Mouse (Mus musculus): ENCODE results near the gene Capg. TPM values are rescaled to one million over a fixed set of nuclear protein-coding genes. Genes with fewer than 3 reads are reported as not detected.

The Capg gene
- polyA plus RNA-seq, 1 experiment from 2014 or later, result 98.6 TPM

DNA sequence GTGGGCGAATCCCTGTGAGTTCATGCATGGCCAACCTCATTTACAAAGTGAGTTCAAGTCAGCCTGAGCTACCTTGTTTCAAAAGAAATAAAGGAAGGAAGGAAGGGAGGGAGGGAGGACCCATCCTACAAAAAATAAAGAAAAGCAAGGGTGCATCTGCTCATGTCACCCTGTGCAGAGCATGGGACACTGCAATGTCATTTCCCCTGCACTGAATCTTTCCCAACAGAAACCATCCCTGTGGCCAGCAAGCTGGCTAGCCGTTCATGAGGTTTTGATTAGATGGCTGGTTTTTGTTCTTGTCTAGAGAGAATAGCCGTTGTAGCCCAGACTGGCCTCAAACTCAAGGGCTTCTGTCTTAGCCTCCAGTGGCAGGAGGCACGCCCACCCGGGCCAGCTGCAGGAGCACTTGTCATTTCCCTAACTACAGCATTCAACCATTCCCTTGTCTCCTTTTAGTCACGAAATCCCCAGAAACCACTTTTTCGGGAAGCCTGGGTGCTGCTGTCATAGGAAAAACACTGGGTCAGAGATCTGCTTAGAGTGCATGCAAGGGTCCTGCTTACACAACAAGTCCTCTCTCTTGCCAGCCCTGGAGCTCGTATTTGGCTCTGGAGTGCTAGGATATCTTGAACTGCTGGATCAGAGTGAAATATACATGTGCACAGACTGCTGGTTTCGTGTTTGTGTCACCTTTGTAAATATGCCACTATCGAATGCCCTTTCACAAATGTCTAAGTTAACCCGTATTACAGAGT, 37.6 kb downstream of the Capg start:
- 0 out of 2 replicates have a peak, but pooled peaks cover 3% of the 10 kb centered on the region for H3K36me3 ChIP-seq
- H3K27ac ChIP-seq, result no peak overlapping the region
- no peak overlapping the region for H3K4me3 ChIP-seq (replicated peaks)
- H3K9ac ChIP-seq, result no peak overlapping the region
- no peaks in the 10 kb centered on the region for H3K9me3 ChIP-seq
- WGBS, result 80% methylated on average over 11 of the region's 11 CpGs
- no peaks in the 10 kb centered on the region for H3K4me1 ChIP-seq
- no peaks in the 10 kb centered on the region for H3K27me3 ChIP-seq (replicated peaks)
- no peak for ATAC-seq (ENCODE audit: insufficient read depth, low FRiP score, low read depth)
- H3K4me2 ChIP-seq, result no peak overlapping the region

DNA sequence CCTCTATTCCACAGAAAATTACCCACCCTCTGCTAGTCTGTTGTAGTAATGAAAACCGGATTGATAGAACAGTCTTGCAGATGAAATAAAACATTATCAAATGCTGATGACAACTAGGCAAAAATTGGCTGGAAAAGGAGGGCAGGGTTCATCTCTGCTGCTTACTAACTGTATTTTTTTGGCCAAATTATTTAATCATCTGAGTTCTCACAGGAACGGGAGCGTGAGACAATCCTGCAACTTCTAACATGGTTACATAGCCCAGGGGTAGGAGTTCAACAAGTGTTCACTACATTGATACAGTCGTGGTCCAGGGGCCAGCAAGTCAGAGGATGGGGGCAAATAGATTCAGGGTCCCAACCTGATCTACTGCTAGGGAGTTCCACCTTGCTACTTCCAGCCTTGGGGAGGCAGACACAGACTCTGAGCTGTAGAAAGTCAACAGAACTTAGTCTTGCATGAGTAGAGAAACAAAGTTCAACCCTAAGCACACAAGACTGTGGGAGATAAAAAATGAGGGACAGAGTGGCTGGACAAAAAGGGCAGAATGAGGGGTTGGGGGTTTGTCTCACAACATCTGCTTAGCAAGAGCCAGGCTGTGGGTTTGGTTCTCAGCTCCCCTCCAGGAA, 39.1 kb downstream of the Capg start:
- H3K9me3 ChIP-seq, result no peaks in the 10 kb centered on the region
- no peaks in the 10 kb centered on the region for H3K27me3 ChIP-seq (replicated peaks)
- no peak overlapping the region for H3K27ac ChIP-seq
- H3K4me1 ChIP-seq, result no peaks in the 10 kb centered on the region
- ATAC-seq (ENCODE audit: insufficient read depth, low FRiP score, low read depth), result no peak
- WGBS, result 85% methylated on average over 4 of the region's 4 CpGs
- H3K4me2 ChIP-seq, result no peak overlapping the region
- no peak overlapping the region for H3K9ac ChIP-seq
- H3K36me3 ChIP-seq, result 0 out of 2 replicates have a peak, but pooled peaks cover 3% of the 10 kb centered on the region
- no peak overlapping the region for H3K4me3 ChIP-seq (replicated peaks)

GRCm38 (mm10) chr6:72584154-72584553, 40.0 kb downstream of the Capg start:
- 69% methylated on average over 11 of the region's 11 CpGs for WGBS
- Histone ChIP-seq H3K9ac (no peak overlapping the region), H3K4me1 (no peaks in the 10 kb centered on the region), H3K36me3 (0 out of 2 replicates have a peak, but pooled peaks cover 3% of the 10 kb centered on the region), H3K27me3 (replicated peaks) (no peaks in the 10 kb centered on the region), H3K4me2 (no peak overlapping the region), H3K27ac (no peak overlapping the region), H3K9me3 (no peaks in the 10 kb centered on the region), H3K4me3 (replicated peaks) (no peak overlapping the region)
- peak; percentile 39; the same call in 1 of the 2 replicates for ATAC-seq (ENCODE audit: insufficient read depth, low FRiP score, low read depth)

DNA sequence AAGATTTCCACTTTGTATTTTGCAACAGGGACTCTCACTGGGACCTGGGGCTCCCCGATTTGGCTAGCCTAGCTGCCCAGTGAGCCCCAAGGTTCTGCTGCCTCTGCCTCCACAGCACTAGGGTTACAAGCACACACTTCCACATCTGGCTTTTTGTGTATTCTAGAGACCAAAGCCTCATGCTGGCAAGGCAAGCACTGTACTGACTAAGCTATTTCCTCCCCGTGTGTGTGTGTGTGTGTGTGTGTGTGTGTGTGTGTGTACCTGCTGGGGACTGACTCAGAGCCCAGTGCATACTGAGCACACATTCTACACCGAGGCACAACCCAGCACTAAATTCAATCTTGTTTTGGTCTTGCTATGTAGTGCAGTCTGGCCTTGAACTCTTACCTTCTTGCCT, 42.5 kb downstream of the Capg start:
- Histone ChIP-seq H3K27ac (no peak overlapping the region), H3K4me1 (no peaks in the 10 kb centered on the region), H3K4me3 (replicated peaks) (no peak overlapping the region), H3K9ac (no peak overlapping the region), H3K36me3 (no peaks in the 10 kb centered on the region), H3K4me2 (no peak overlapping the region), H3K9me3 (no peaks in the 10 kb centered on the region), H3K27me3 (replicated peaks) (no peaks in the 10 kb centered on the region)
- WGBS, result 68% methylated on average over 3 of the region's 3 CpGs
- ATAC-seq (ENCODE audit: insufficient read depth, low FRiP score, low read depth), result no peak

DNA sequence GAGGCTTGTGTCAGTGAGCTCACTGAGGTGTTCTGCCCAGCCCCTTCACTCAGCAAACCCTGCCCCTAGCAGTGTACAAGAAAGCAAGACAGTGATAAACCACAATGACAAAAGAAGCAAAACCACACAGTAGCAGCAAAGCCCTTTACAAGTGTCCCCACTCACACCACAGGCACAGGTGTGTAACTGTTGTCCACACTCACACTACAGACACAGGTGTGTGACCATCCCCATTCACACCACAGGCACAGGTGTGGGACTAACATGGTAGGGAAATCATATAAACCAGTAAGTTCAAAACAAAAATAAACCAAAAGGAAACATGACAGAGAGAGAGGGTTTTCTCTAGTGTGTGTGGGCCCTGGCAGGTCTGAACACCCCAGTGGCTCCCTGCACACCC, 44.1 kb downstream of the Capg start:
- H3K27ac ChIP-seq, result no peak overlapping the region
- H3K4me2 ChIP-seq, result no peak overlapping the region
- no peaks in the 10 kb centered on the region for H3K36me3 ChIP-seq
- no peaks in the 10 kb centered on the region for H3K27me3 ChIP-seq (replicated peaks)
- H3K9me3 ChIP-seq, result no peaks in the 10 kb centered on the region
- H3K4me1 ChIP-seq, result no peaks in the 10 kb centered on the region
- H3K9ac ChIP-seq, result no peak overlapping the region
- ATAC-seq (ENCODE audit: insufficient read depth, low FRiP score, low read depth), result no peak
- no peak overlapping the region for H3K4me3 ChIP-seq (replicated peaks)

GRCm38 (mm10) chr6:72590111-72590510, 45.9 kb downstream of the Capg start:
- H3K36me3 ChIP-seq, result no peaks in the 10 kb centered on the region

GRCm38 (mm10) chr6:72593011-72593803, 49.0 kb downstream of the Capg start:
- Histone ChIP-seq H3K9me3 (no peaks in the 10 kb centered on the region), H3K27me3 (replicated peaks) (no peaks in the 10 kb centered on the region), H3K4me3 (replicated peaks) (no peak overlapping the region), H3K4me2 (no peak overlapping the region), H3K36me3 (no peaks in the 10 kb centered on the region), H3K27ac (no peak overlapping the region), H3K4me1 (peaks cover 6% of the 10 kb centered on the region), H3K9ac (no peak overlapping the region)
- 79% methylated on average over 6 of the region's 6 CpGs for WGBS
- no peak for ATAC-seq (ENCODE audit: insufficient read depth, low FRiP score, low read depth)

More at GRCm38 (mm10) chr6:72590111-72590510, 45.9 kb downstream of the Capg start:
- Histone ChIP-seq H3K9ac (no peak overlapping the region), H3K27me3 (replicated peaks) (no peaks in the 10 kb centered on the region), H3K9me3 (no peaks in the 10 kb centered on the region), H3K4me2 (no peak overlapping the region), H3K4me3 (replicated peaks) (no peak overlapping the region), H3K4me1 (no peaks in the 10 kb centered on the region), H3K27ac (no peak overlapping the region)
- no peak for ATAC-seq (ENCODE audit: insufficient read depth, low FRiP score, low read depth)

DNA sequence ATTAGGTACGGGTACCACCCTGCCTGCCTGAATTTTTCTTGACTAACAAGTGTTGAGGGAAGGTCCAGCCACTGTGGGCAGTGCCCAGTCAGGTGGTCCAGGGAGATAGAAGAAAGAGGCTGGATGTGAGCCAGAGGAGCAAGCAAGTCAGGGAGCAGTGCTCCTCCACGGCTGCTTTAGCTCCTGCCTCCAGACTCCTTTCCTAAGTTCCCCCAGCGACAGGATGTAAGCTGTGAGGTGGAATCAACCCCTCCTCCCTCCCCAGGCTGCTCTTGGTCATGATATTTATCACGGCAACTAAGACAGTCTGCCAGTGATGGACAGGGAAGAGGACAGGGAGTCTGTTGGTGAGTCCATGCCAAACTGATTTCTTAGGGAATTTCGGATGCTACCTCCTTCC, 49.7 kb downstream of the Capg start:
- Histone ChIP-seq H3K9ac (no peak overlapping the region), H3K4me1 (peaks cover 6% of the 10 kb centered on the region), H3K9me3 (no peaks in the 10 kb centered on the region), H3K27ac (no peak overlapping the region), H3K4me2 (no peak overlapping the region), H3K27me3 (replicated peaks) (no peaks in the 10 kb centered on the region), H3K36me3 (no peaks in the 10 kb centered on the region), H3K4me3 (replicated peaks) (no peak overlapping the region)
- WGBS, result 57% methylated on average over 5 of the region's 5 CpGs
- no peak for ATAC-seq (ENCODE audit: insufficient read depth, low FRiP score, low read depth)

DNA sequence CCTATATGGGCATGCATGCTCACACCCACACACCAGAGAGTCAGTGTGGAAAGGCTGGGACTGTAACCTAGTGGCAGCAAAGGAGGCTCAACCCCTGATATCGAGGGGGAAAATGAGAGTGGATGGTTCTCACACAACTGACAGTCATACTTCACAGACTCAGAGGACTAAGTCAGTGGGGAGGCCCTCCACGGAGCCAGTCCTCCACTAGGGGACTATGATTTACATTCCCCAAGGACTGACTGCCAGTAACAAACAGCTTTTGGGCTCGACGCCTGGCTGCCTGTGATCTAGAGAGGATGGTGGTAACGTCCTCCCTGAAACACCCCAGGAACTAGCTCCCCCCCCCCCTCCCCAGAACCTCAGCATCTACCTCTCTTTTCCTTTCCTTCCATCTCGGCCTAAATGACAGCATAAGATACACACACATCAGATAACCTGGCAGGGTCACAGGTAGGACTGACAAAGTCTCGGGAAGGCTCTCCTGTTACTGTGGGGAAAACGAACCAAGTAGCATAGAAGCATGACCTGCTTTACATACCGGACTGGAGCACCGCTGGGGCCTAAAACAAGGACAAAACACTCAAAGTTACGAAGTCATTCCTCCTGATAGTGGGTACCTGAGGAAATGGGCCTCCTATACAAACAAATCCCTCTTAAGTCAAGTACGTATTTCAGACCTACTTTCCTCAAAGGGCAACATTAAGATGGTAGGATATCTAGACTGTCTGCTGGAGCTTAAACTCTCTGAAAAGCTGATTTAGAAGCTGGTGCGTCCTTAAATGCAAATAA, 53.1 kb downstream of the Capg start:
- H3K27me3 ChIP-seq (replicated peaks), result no peaks in the 10 kb centered on the region
- H3K4me3 ChIP-seq (replicated peaks), result peak overlapping the region; percentile 71
- H3K4me1 ChIP-seq, result peaks cover 6% of the 10 kb centered on the region
- WGBS, result 26% methylated on average over 13 of the region's 13 CpGs
- H3K9me3 ChIP-seq, result no peaks in the 10 kb centered on the region
- H3K4me2 ChIP-seq, result peak overlapping the region; percentile 65
- no peaks in the 10 kb centered on the region for H3K36me3 ChIP-seq
- H3K27ac ChIP-seq, result peak overlapping the region; percentile 62
- H3K9ac ChIP-seq, result peak overlapping the region; percentile 57
- ATAC-seq (ENCODE audit: insufficient read depth, low FRiP score, low read depth), result no peak

DNA sequence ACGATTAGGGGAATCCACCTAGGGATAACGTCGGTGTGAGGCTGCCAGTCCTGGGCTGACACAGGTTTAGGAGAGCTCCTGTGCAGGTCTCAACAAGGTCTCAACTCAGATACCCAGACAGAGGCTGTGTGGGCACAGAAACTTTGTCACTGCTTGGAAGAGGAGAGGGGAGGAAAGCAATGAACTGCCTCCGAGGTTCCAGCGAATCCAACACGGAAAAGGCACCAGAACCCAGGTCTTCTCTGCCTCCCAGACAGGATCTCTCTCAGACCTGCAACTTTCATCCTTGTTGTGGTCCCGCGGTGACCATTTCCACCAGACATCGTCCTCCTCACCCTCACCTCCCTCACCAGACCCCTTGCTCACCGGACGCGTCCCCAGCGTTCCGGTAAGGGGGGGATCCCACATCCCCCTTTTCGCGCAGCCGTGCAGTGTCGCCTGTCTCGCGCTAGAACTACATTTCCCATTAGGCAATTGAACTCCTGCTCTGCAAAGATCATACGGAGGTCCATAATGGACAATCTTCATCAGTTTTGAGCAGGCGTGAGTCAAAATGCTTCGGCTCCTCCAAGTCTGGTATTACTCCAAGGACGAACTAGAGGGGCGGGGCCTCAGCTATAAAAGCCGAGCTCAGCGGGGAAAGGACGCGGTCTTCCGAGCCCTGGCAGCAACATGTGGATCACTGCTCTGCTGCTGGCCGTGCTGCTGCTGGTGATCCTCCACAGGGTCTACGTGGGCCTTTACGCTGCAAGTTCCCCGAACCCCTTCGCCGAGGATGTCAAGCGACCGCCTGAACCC, 54.0 kb downstream of the Capg start, which contains the start of the genes Elmod3 and Retsat:
TSS of gene Elmod3 (minus strand) at position 458 of the 798 bp plus-strand sequence.
TSS of gene Retsat (plus strand) at position 520 of the 798 bp plus-strand sequence.
- H3K4me2 ChIP-seq, result peak within 1 kb of the TSS; percentile 65
- ATAC-seq (ENCODE audit: insufficient read depth, low FRiP score, low read depth), result peak; percentile 90
- under 1% methylated on average over 38 of the region's 38 CpGs for WGBS
- no peaks in the 10 kb centered on the region for H3K27me3 ChIP-seq (replicated peaks)
- peak within 1 kb of the TSS; percentile 57 for H3K9ac ChIP-seq
- H3K4me3 ChIP-seq (replicated peaks), result peak within 1 kb of the TSS; percentile 71
- H3K27ac ChIP-seq, result peak within 1 kb of the TSS; percentile 83
- H3K36me3 ChIP-seq, result no peaks in the 10 kb centered on the region
- peaks cover 6% of the 10 kb centered on the region for H3K4me1 ChIP-seq
- no peaks in the 10 kb centered on the region for H3K9me3 ChIP-seq

All from stomach, embryonic 15.5 days (tissue).